Mouse (Mus musculus) embryonic facial prominence, embryonic 12.5 days (tissue): Measurements from ENCODE around the gene Atg4b. TPM values are rescaled to one million over a fixed set of nuclear protein-coding genes. Genes with fewer than 3 reads are reported as not detected.
A peak's percentile ranks its signal among the peaks of the same experiment; 100 is the strongest.

Source experiments
- ATAC-seq: fragments of 200-750 bp; cut with Nextera tagmentation; 2 replicates; pipeline ENCODE4 v1.8.0; 2017; ENCODE audit not compliant: insufficient number of reproducible peaks, insufficient read depth, low FRiP score, low TSS enrichment
- H3K27ac ChIP-seq: fragments of 300-500 bp; sonication (generic); 2 replicates; pipeline ENCODE4 v1.5.1; 2016; ENCODE audit warnings: mild to moderate bottlenecking
- H3K27me3 ChIP-seq: fragments of 300-500 bp; sonication (generic); 2 replicates; pipeline ENCODE4 v1.6.1; 2016; ENCODE audit warnings: mild to moderate bottlenecking, moderate library complexity
- H3K36me3 ChIP-seq: fragments of 300-500 bp; sonication (generic); 2 replicates; pipeline ENCODE4 v1.6.1; 2016; ENCODE audit warnings: mild to moderate bottlenecking
- H3K4me1 ChIP-seq: fragments of 300-500 bp; sonication (generic); 2 replicates; pipeline ENCODE4 v1.6.1; 2016
- H3K4me2 ChIP-seq: fragments of 300-500 bp; sonication (generic); replicated peaks from 2 replicates; pipeline ENCODE4 v1.6.1; 2016; ENCODE audit warnings: mild to moderate bottlenecking, moderate library complexity
- H3K4me3 ChIP-seq: fragments of 300-500 bp; sonication (generic); 2 replicates; pipeline ENCODE4 v1.5.1; 2016; ENCODE audit warnings: mild to moderate bottlenecking
- H3K9ac ChIP-seq: fragments of 300-500 bp; sonication (generic); 2 replicates; pipeline ENCODE4 v1.6.1; 2016; ENCODE audit warnings: mild to moderate bottlenecking, moderate library complexity
- H3K9me3 ChIP-seq: fragments of 300-500 bp; sonication (generic); 2 replicates; pipeline ENCODE4 v1.6.1; 2016; ENCODE audit warnings: mild to moderate bottlenecking, moderate library complexity
- WGBS: fragments of 180-500 bp; shearing (Covaris S2); methylation state at CpG from one replicate; pipeline ENCODE4 v1.1.7; 2016; 5-methylcytosine and 5-hydroxymethylcytosine counted together
- polyA plus RNA-seq: library from polyadenylated mRNA; unstranded; fragments of >200 nt; fragmentation: Nextera tagmentation; extraction: Ambion mirVana; gene quantifications from 2 replicates; pipeline ENCODE4 v1.2.1, GENCODE M21; 2016

Atg4b gene
- polyA plus RNA-seq, 1 experiment from 2014 or later: 101 TPM

DNA sequence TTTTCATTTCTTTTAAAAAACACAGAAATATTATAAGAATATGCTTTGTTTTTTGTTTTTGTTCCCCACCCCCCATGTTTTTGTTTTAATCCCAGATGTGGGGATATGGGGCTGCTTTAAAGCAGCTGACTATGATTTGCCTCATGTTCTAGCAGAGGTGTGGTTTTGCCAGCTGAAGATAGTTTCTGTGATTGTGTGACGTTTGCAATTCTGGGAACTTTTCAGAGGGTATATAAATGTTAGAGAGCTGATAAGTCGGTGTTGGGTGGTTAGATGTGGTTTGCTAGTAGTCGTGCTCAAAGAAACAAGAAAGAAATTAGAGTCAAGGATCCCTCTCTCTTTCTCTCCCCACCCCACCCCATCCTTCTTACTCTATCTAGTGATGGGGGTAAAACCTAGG, 15.4 kb upstream of the Atg4b start:
- WGBS: 87% methylated on average over 3 of the region's 3 CpGs
- Histone ChIP-seq H3K27ac (no peak overlapping the region), H3K27me3 (no peaks in the 10 kb centered on the region), H3K4me2 (no peak overlapping the region), H3K4me1 (peaks cover 4% of the 10 kb centered on the region; the same call in 1 of the 2 replicates), H3K36me3 (no peaks in the 10 kb centered on the region), H3K4me3 (no peak overlapping the region), H3K9me3 (no peaks in the 10 kb centered on the region), H3K9ac (no peak overlapping the region)
- no peak for ATAC-seq

DNA sequence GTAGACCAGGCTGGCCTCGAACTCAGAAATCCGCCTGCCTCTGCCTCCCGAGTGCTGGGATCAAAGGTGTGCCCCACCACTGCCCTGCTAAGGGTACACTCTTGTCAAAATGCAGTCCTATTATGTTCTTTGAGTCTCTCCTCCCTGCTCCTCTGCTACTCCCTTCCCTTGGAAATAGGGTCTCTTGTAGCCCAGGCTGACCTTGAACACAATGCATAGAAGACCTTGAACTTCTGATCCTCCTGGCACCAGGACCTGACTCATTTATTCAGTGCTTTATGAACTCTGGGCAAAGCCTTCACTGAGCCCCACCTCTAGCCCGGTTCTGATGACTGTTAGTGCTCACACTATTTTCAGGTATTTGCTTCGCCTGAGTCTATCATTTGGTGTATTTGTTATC, 13.6 kb upstream of the Atg4b start:
- no peak overlapping the region for H3K4me2 ChIP-seq
- H3K4me1 ChIP-seq: no peaks in the 10 kb centered on the region
- 94% methylated on average over 5 of the region's 5 CpGs for WGBS
- H3K4me3 ChIP-seq: no peak overlapping the region
- H3K27me3 ChIP-seq: no peaks in the 10 kb centered on the region
- H3K27ac ChIP-seq: no peak overlapping the region
- no peaks in the 10 kb centered on the region for H3K9me3 ChIP-seq
- H3K9ac ChIP-seq: no peak overlapping the region
- ATAC-seq: no peak
- H3K36me3 ChIP-seq: no peaks in the 10 kb centered on the region

DNA sequence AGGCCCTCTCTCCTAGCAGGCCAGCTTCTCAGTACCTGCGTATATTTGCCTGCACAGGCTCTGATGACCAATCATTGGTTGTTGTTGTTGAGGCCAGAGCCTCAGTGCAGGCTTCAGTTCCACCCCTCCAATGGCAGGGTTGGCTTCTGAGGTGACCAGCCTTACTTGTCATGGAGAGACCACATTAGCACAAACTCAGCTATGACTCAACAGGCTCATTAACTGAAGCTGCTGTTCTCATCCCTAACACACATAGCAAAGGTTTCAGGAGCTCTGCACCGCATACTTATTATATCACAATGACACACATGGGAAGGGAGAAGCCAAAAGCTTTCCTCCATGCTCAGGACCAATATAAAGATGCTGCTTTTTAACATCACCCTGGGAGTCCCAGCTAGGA, 10.6 kb upstream of the Atg4b start:
- no peaks in the 10 kb centered on the region for H3K27me3 ChIP-seq
- no peaks in the 10 kb centered on the region for H3K4me1 ChIP-seq
- H3K4me2 ChIP-seq: no peak overlapping the region
- no peak overlapping the region for H3K9ac ChIP-seq
- H3K36me3 ChIP-seq: peaks cover 9% of the 10 kb centered on the region; the same call in 1 of the 2 replicates
- H3K9me3 ChIP-seq: no peaks in the 10 kb centered on the region
- no peak for ATAC-seq
- no peak overlapping the region for H3K27ac ChIP-seq
- 91% methylated on average over 2 of the region's 2 CpGs for WGBS
- H3K4me3 ChIP-seq: no peak overlapping the region

DNA sequence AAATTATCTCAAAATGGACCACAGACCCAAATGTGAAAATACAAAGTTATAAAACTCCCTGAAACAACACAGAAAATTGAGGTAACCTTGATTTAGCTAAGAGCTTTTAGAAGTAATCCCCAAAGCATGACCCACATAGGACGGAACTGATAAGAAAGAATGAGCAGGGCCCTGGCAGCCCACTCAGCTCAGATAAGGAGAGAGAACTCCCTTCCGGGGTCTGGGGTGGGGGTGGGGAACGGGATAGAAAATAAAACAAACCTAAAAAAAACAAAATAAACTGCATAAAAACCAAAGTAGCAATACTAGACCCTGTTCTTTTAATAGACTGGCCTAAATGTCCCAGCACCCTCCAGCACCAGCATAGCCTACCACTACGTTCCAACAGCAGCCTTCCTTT, 9.3 kb upstream of the Atg4b start:
- Histone ChIP-seq H3K9ac (no peak overlapping the region), H3K27me3 (no peaks in the 10 kb centered on the region), H3K9me3 (no peaks in the 10 kb centered on the region), H3K4me1 (no peaks in the 10 kb centered on the region), H3K4me2 (no peak overlapping the region), H3K36me3 (peaks cover 11% of the 10 kb centered on the region; the same call in 1 of the 2 replicates), H3K27ac (no peak overlapping the region), H3K4me3 (no peak overlapping the region)
- no peak for ATAC-seq
- 83% methylated on average over 4 of the region's 4 CpGs for WGBS

DNA sequence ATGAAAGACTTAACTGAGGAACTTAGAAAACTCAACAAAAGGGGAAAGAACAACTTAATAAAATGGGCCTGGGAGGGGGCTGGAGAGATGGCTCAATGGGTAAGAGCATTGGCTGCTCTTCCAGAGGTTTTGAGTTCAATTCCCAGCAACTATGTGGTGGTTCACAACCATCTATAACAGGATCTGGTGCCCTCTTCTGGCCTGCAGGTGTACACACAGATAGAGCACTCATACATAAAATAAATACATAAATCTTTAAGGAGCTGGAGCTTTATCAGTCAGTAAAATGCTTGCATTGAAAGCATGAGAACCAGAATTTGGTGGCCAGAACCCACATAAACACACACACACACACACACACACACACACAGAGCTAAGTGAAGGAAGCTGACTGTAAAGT, 8.4 kb upstream of the Atg4b start:
- no peak overlapping the region for H3K9ac ChIP-seq
- H3K4me1 ChIP-seq: no peaks in the 10 kb centered on the region
- H3K27ac ChIP-seq: no peak overlapping the region
- H3K4me2 ChIP-seq: no peak overlapping the region
- no peaks in the 10 kb centered on the region for H3K9me3 ChIP-seq
- no peak for ATAC-seq
- H3K36me3 ChIP-seq: peaks cover 11% of the 10 kb centered on the region; the same call in 1 of the 2 replicates
- no peaks in the 10 kb centered on the region for H3K27me3 ChIP-seq
- H3K4me3 ChIP-seq: no peak overlapping the region

DNA sequence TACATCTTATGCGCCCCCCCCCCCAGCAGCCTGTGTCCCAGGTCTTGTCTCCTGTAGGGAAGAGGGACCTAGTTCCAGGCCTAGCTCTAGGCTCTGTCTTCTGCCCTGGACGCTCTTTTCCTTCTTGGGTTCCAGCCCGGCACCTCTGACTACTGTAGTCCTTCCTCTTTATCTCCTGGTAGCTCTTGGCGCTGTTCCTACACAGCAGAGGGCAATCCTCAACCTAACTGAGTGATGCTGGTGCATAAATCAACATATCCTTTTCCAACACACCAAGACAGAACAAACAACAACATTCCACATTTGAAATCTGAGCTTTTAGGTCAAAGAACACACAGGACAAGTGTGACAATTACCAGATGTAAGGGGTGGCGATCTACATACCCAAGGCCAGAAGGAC, 5.1 kb upstream of the Atg4b start:
- WGBS: 90% methylated on average over 5 of the region's 5 CpGs
- ATAC-seq: no peak
- Histone ChIP-seq H3K36me3 (peaks cover 35% of the 10 kb centered on the region), H3K4me3 (no peak overlapping the region), H3K9ac (no peak overlapping the region), H3K4me2 (no peak overlapping the region), H3K27me3 (no peaks in the 10 kb centered on the region), H3K27ac (no peak overlapping the region), H3K9me3 (no peaks in the 10 kb centered on the region), H3K4me1 (no peaks in the 10 kb centered on the region)

DNA sequence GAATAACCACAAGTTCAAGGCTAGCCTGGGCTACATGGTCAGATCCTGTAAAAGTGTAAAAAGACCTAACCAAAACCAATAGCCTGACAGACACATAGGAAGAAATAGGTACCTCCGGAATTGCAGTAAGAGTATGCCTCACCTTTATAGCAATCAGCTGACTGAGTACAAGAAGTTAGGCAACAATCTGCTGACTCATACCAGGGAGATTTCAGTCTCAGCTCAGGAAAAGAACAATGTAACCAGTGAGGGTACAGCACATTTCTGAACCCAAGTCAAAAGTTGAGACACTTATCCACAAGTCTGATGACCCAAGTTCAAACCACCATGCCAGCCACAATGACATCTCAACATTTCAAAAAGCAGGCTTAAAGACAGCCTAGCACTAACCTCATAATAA, 2.8 kb upstream of the Atg4b start:
- Histone ChIP-seq H3K9ac (no peak overlapping the region), H3K27ac (no peak overlapping the region), H3K27me3 (no peaks in the 10 kb centered on the region), H3K9me3 (no peaks in the 10 kb centered on the region), H3K4me3 (no peak overlapping the region), H3K36me3 (peaks cover 35% of the 10 kb centered on the region), H3K4me2 (no peak overlapping the region), H3K4me1 (peaks cover 4% of the 10 kb centered on the region; the same call in 1 of the 2 replicates)
- no peak for ATAC-seq
- 98% methylated on average over 1 of the region's 1 CpGs for WGBS

DNA sequence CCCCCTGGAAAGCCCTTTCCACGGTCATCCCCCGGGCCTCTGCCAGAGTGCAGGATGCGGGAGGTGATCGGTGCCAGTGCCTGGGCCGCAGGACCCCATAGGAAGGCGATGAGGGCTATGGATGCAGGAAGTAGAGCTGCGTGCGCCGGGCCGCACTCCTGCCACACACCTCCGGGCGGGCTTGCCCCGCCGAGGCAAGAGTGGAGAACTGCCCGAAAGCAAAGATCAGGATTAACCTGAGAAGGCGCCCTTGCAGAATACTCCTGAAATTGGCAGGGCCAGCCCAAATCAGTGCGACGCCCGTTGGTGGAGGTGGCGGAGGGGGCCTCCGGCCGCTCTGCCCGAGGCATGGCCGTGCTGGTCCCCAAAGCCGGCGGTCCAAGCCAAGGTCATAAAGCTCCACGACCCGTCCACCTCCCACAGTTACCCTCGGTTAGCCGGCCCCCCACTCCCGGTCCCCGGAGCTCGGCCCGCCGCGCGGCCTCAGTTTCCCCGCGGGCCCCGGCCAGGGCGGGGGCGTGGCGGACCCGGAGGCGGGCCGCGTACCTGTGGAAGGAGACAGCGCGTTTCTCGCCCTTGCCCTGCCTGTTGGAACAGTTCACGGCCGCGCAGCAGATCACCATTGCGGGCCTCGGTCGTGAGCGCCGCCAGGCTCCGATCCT, 2.7 kb downstream of the Atg4b start:
- WGBS: under 1% methylated on average over 55 of the region's 59 CpGs
- no peaks in the 10 kb centered on the region for H3K9me3 ChIP-seq
- peak overlapping the region; percentile 89 for H3K27ac ChIP-seq
- peak; percentile 36 for ATAC-seq
- H3K27me3 ChIP-seq: no peaks in the 10 kb centered on the region
- H3K4me3 ChIP-seq: peak overlapping the region; percentile 97
- H3K36me3 ChIP-seq: peaks cover 17% of the 10 kb centered on the region
- peaks cover 6% of the 10 kb centered on the region; the same call in 1 of the 2 replicates for H3K4me1 ChIP-seq
- peak overlapping the region; percentile 89 for H3K4me2 ChIP-seq
- H3K9ac ChIP-seq: peak overlapping the region; percentile 91

DNA sequence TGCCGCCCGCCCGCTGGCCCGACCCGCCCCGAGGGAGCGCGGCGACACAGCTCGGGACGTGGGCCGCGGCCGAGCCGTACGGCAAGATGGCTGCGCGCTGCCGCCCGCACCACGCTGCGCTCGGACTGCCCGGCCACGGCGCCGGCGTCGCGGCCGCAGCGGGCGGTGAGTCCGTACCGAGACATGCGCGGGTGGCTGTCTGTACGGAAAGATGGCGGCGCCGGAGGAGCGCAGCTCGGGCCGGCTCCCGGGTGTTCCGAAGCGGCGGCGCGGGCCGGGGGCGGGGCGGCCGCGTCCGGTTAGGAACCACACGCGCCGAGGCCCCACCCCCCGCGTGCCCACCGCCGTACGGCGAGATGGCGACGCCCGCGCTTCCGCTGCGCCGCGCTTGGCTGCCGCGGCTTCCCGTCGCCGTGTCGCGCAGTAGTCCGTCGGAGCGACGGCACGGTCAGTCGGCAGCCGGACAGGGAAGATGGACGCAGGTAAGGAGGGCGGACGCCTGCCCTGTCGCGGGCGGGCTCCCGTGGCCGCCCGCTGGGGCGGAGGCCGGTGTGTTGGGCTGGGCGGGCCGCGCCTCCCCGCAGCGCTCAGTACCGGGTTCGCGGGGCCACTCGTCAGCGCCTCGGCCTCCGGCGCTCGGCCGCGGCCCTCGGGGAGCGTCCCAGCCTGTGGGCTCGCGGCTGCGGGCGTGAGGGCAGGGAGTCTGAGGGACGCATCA, 3.4 kb downstream of the Atg4b start, which contains the start of gene Thap4:
Gene Thap4 (minus strand): TSS at position 292 of the 718 bp plus-strand sequence.
- peaks cover 10% of the 10 kb centered on the region for H3K36me3 ChIP-seq
- peak within 1 kb of the TSS; percentile 91 for H3K9ac ChIP-seq
- ATAC-seq: peak; percentile 93
- H3K27ac ChIP-seq: peak within 1 kb of the TSS; percentile 89
- H3K27me3 ChIP-seq: no peaks in the 10 kb centered on the region
- peak within 1 kb of the TSS; percentile 97 for H3K4me3 ChIP-seq
- H3K9me3 ChIP-seq: no peaks in the 10 kb centered on the region
- H3K4me1 ChIP-seq: peaks cover 6% of the 10 kb centered on the region; the same call in 1 of the 2 replicates
- peak within 1 kb of the TSS; percentile 89 for H3K4me2 ChIP-seq
- WGBS: under 1% methylated on average over 96 of the region's 121 CpGs

DNA sequence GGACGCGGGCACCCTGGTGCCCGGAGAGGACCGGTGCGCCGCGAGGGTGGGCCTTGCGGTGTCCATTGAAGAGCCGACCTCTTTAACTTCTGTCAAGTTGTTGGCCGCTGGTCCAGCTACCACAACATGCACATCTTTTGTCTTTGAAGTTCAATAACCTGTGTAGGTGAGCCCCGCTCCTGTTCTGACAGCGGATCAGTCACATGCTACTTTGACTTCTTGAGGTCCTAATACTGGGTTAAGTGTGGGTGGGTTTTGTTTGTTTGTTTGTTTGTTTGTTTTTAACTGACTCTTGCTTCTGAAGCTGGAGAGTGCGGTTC, 4.0 kb downstream of the Atg4b start:
- Histone ChIP-seq H3K4me1 (peaks cover 6% of the 10 kb centered on the region; the same call in 1 of the 2 replicates), H3K9me3 (no peaks in the 10 kb centered on the region), H3K4me2 (peak overlapping the region; percentile 89), H3K4me3 (peak overlapping the region; percentile 97), H3K27me3 (no peaks in the 10 kb centered on the region), H3K36me3 (peaks cover 5% of the 10 kb centered on the region), H3K9ac (peak overlapping the region; percentile 91), H3K27ac (peak overlapping the region; percentile 89)
- under 1% methylated on average over 13 of the region's 13 CpGs for WGBS
- ATAC-seq: no peak

DNA sequence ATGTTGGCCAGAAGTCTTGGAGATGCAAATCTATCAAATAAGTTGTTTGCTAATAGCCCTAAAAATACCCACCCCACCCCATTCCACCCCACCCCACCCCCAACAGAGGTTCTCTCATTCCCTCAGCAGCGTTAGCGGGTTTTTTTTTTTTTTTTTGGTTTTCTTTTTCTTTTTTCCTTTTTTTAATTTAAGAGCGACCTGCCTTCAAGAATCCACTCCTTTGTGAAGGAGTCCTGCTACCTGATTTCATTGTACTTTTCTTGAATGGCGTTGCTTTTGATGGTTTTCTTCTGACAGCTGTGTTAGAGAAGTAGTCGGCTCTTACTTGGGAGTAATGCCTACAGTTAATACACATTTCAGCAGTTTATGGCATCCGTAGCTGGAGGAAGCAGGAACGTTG, 4.3 kb downstream of the Atg4b start:
- Histone ChIP-seq H3K4me1 (peaks cover 6% of the 10 kb centered on the region; the same call in 1 of the 2 replicates), H3K9me3 (no peaks in the 10 kb centered on the region), H3K27ac (no peak overlapping the region), H3K4me3 (peak overlapping the region; percentile 97), H3K4me2 (peak overlapping the region; percentile 89), H3K27me3 (no peaks in the 10 kb centered on the region), H3K9ac (peak overlapping the region; percentile 91), H3K36me3 (peaks cover 1% of the 10 kb centered on the region)
- WGBS: 29% methylated on average over 7 of the region's 7 CpGs
- no peak for ATAC-seq

DNA sequence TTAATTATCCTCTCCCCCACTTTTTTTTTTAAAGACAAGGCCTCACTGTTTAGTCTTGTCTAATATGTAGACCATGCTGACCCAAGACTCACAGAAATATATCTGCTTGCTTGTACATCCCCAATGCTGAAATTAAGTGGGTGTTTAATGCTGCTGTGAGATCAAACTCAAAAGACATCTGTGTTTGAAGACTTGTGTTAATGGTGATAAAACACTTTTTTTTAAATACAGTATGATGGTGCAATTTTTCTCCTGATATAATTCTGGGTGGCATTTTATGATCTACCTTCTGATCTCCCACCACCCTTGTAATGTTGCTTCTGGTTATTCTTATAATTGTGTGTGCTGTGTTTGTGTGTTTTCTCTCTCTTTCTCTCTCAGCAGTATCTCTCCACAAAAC, 4.9 kb downstream of the Atg4b start:
- Histone ChIP-seq H3K4me2 (peak overlapping the region; percentile 89; the same call in 1 of the 2 replicates), H3K36me3 (no peaks in the 10 kb centered on the region), H3K4me3 (no peak overlapping the region), H3K9me3 (no peaks in the 10 kb centered on the region), H3K9ac (no peak overlapping the region), H3K27me3 (no peaks in the 10 kb centered on the region), H3K4me1 (peaks cover 6% of the 10 kb centered on the region; the same call in 1 of the 2 replicates), H3K27ac (no peak overlapping the region)
- no peak for ATAC-seq
